Mouse (Mus musculus) stomach, postnatal 0 days (tissue): Measurements from ENCODE around the gene Snd1. TPM values are rescaled to one million over a fixed set of nuclear protein-coding genes. Genes with fewer than 3 reads are reported as not detected.
A peak's percentile ranks its signal among the peaks of the same experiment; 100 is the strongest.

ENCODE experiments used
- ATAC-seq: fragments of 200-750 bp; cut with Nextera tagmentation; 2 replicates; pipeline ENCODE4 v1.8.0; 2017; ENCODE audit not compliant: low FRiP score, low TSS enrichment
- DNase-seq: peaks from one replicate; pipeline ENCODE4 v3.0.0-alpha.2; 2016; ENCODE audit warnings: low spot score
- H3K27ac ChIP-seq: fragments of 300-500 bp; sonication (generic); replicated peaks from 2 replicates; pipeline ENCODE4 v1.5.1; 2014; ENCODE audit warnings: mild to moderate bottlenecking, control low read depth
- H3K27me3 ChIP-seq: fragments of 300-500 bp; sonication (generic); 2 replicates; pipeline ENCODE4 v1.6.1; 2014; ENCODE audit warnings: low read length; ENCODE audit not compliant: control insufficient read depth, insufficient read depth
- H3K36me3 ChIP-seq: fragments of 300-500 bp; sonication (generic); 2 replicates; pipeline ENCODE4 v1.6.1; 2014; ENCODE audit warnings: low read length, mixed read lengths; ENCODE audit not compliant: control insufficient read depth, insufficient read depth
- H3K4me1 ChIP-seq: fragments of 300-500 bp; sonication (generic); replicated peaks from 2 replicates; pipeline ENCODE4 v1.6.1; 2014; ENCODE audit warnings: antibody characterized with exemption; ENCODE audit not compliant: control insufficient read depth, insufficient read depth
- H3K4me2 ChIP-seq: fragments of 300-500 bp; sonication (generic); replicated peaks from 2 replicates; pipeline ENCODE4 v1.6.1; 2014; ENCODE audit warnings: low read depth, mild to moderate bottlenecking, control low read depth, moderate library complexity
- H3K4me3 ChIP-seq: fragments of 300-500 bp; sonication (generic); 2 replicates; pipeline ENCODE4 v1.5.1; 2014; ENCODE audit warnings: low read depth, low read length, control low read depth
- H3K9ac ChIP-seq: fragments of 300-500 bp; sonication (generic); 2 replicates; pipeline ENCODE4 v1.6.1; 2014; ENCODE audit warnings: mild to moderate bottlenecking, low read length, control low read depth, mixed read lengths
- H3K9me3 ChIP-seq: fragments of 300-500 bp; sonication (generic); 2 replicates; pipeline ENCODE4 v1.6.1; 2016; ENCODE audit warnings: low read length; ENCODE audit not compliant: control insufficient read depth
- CTCF ChIP-seq: IDR thresholded peaks from 2 replicates; pipeline ENCODE4 v1.5.1; 2016; ENCODE audit warnings: antibody characterized with exemption, low read depth, mild to moderate bottlenecking, moderate library complexity
- EP300 ChIP-seq: optimal IDR thresholded peaks from 2 replicates; pipeline ENCODE3; 2016; ENCODE audit warnings: antibody characterized with exemption
- WGBS: fragments of 180-500 bp; shearing (Covaris S2); extraction: QIAGEN DNeasy Blood & Tissue Kit; methylation state at CpG from one replicate; pipeline ENCODE4 v1.1.7; 2014; 5-methylcytosine and 5-hydroxymethylcytosine counted together
- polyA plus RNA-seq: library from polyadenylated mRNA; unstranded; fragments of >200 nt; fragmentation: Nextera tagmentation; extraction: Ambion mirVana; gene quantifications from 2 replicates; pipeline ENCODE4 v1.2.1, GENCODE M21; 2015

Snd1 gene
- polyA plus RNA-seq, 1 experiment from 2014 or later: 81.3 TPM

- DNase-seq: no peak
- no peak overlapping the region for H3K4me2 ChIP-seq
- no peak overlapping the region for H3K27ac ChIP-seq
- ATAC-seq: no peak
- no peaks in the 10 kb centered on the region for H3K9me3 ChIP-seq
- no peak overlapping the region for H3K9ac ChIP-seq
- H3K36me3 ChIP-seq: no peaks in the 10 kb centered on the region
- H3K4me1 ChIP-seq: no peaks in the 10 kb centered on the region; the same call in 1 of the 2 replicates
- WGBS: 79% methylated on average over 5 of the region's 5 CpGs
- H3K4me3 ChIP-seq: no peak overlapping the region
- TF ChIP-seq EP300: no peak
- no peak for TF ChIP-seq CTCF
- H3K27me3 ChIP-seq: no peaks in the 10 kb centered on the region
Observed at GRCm38 (mm10) chr6:28823802-28824201, 348.9 kb downstream of the Snd1 start.

- ATAC-seq: no peak; the same call in 1 of the 2 replicates
Observed at GRCm38 (mm10) chr6:28825894-28826293, 351.0 kb downstream of the Snd1 start.

GRCm38 (mm10) chr6:28826689-28827389 lies 351.9 kb downstream of the Snd1 start:
- TF ChIP-seq EP300 (no peak), CTCF (peak; percentile 33)
- H3K4me1 ChIP-seq: no peaks in the 10 kb centered on the region; the same call in 1 of the 2 replicates
- no peak overlapping the region for H3K4me2 ChIP-seq
- ATAC-seq: no peak
- H3K9ac ChIP-seq: no peak overlapping the region
- H3K4me3 ChIP-seq: no peak overlapping the region
- H3K27ac ChIP-seq: no peak overlapping the region
- no peaks in the 10 kb centered on the region for H3K9me3 ChIP-seq
- DNase-seq: no peak
- 61% methylated on average over 9 of the region's 9 CpGs for WGBS
- no peaks in the 10 kb centered on the region for H3K36me3 ChIP-seq
- H3K27me3 ChIP-seq: no peaks in the 10 kb centered on the region

More at GRCm38 (mm10) chr6:28825894-28826293, 351.0 kb downstream of the Snd1 start:
- no peaks in the 10 kb centered on the region; the same call in 1 of the 2 replicates for H3K4me1 ChIP-seq
- DNase-seq: no peak
- TF ChIP-seq CTCF (no peak), EP300 (no peak)
- H3K9ac ChIP-seq: no peak overlapping the region
- no peak overlapping the region for H3K4me2 ChIP-seq
- no peak overlapping the region for H3K27ac ChIP-seq
- no peaks in the 10 kb centered on the region for H3K36me3 ChIP-seq
- no peaks in the 10 kb centered on the region for H3K9me3 ChIP-seq
- H3K27me3 ChIP-seq: no peaks in the 10 kb centered on the region
- H3K4me3 ChIP-seq: no peak overlapping the region
- WGBS: 80% methylated on average over 3 of the region's 3 CpGs

- H3K4me3 ChIP-seq: no peak overlapping the region
- H3K4me2 ChIP-seq: no peak overlapping the region
- H3K4me1 ChIP-seq: no peaks in the 10 kb centered on the region; the same call in 1 of the 2 replicates
- no peaks in the 10 kb centered on the region for H3K27me3 ChIP-seq
- whole genome bisulfite sequencing: 44% methylated on average over 3 of the region's 3 CpGs
- H3K9ac ChIP-seq: no peak overlapping the region
- DNase-seq (no peak), ATAC-seq (no peak)
- no peak for TF ChIP-seq EP300
- TF ChIP-seq CTCF: no peak
- no peaks in the 10 kb centered on the region for H3K36me3 ChIP-seq
- no peaks in the 10 kb centered on the region for H3K9me3 ChIP-seq
- H3K27ac ChIP-seq: no peak overlapping the region
Observed at GRCm38 (mm10) chr6:28827565-28827964, 352.6 kb downstream of the Snd1 start.

GRCm38 (mm10) chr6:28828593-28828992 lies 353.7 kb downstream of the Snd1 start:
- ATAC-seq: no peak
- Histone ChIP-seq H3K4me3 (no peak overlapping the region), H3K9ac (no peak overlapping the region), H3K4me1 (no peaks in the 10 kb centered on the region; the same call in 1 of the 2 replicates), H3K36me3 (no peaks in the 10 kb centered on the region), H3K27me3 (no peaks in the 10 kb centered on the region), H3K4me2 (no peak overlapping the region), H3K9me3 (no peaks in the 10 kb centered on the region), H3K27ac (no peak overlapping the region)
- 43% methylated on average over 6 of the region's 6 CpGs for WGBS
- TF ChIP-seq CTCF (peak; percentile 28), EP300 (no peak)
- DNase-seq: no peak

- ATAC-seq (no peak), DNase-seq (no peak)
- TF ChIP-seq CTCF: no peak
- TF ChIP-seq EP300: no peak
- Histone ChIP-seq H3K27me3 (no peaks in the 10 kb centered on the region), H3K27ac (no peak overlapping the region), H3K9me3 (no peaks in the 10 kb centered on the region), H3K36me3 (no peaks in the 10 kb centered on the region), H3K4me1 (no peaks in the 10 kb centered on the region; the same call in 1 of the 2 replicates), H3K4me2 (no peak overlapping the region), H3K4me3 (no peak overlapping the region), H3K9ac (no peak overlapping the region)
- WGBS: 94% methylated on average over 12 of the region's 12 CpGs
Observed at GRCm38 (mm10) chr6:28830306-28830705, 355.4 kb downstream of the Snd1 start.
